Mouse (Mus musculus) heart, embryonic 14.5 days (tissue): ENCODE measurements around the gene Nphs1. TPM values are rescaled to one million over a fixed set of nuclear protein-coding genes. Genes with fewer than 3 reads are reported as not detected.
A peak's percentile ranks its signal among the peaks of the same experiment; 100 is the strongest.
"Not testable (repeated sequence)": the region's sequence is repeated elsewhere in the genome, so short reads cannot be mapped to it uniquely, and the experiment has no call there.

ENCODE experiments used
- ATAC-seq: fragments of 200-750 bp; cut with Nextera tagmentation; 2 replicates; pipeline ENCODE4 v1.8.0; 2017; ENCODE audit warnings: low read depth, moderate TSS enrichment; ENCODE audit not compliant: insufficient number of reproducible peaks, insufficient read depth, low FRiP score
- H3K27ac ChIP-seq, 2 experiments: fragments of 200-500 bp in 1 of 2; fragments of 300-500 bp in 1 of 2; sonication (generic) in 1 of 2; replicated peaks in 1 of 2; 2 replicates each; pipeline ENCODE4 v1.5.1; 2012 to 2014; ENCODE audit warnings: low read depth in 2 of 2, low read length in 2 of 2, control low read depth in 1 of 2, mild to moderate bottlenecking in 1 of 2, mixed read lengths in 1 of 2; ENCODE audit not compliant: control insufficient read depth in 1 of 2, insufficient read depth in 1 of 2
- H3K27me3 ChIP-seq: fragments of 300-500 bp; sonication (generic); 2 replicates; pipeline ENCODE4 v1.6.1; 2014; ENCODE audit warnings: mild to moderate bottlenecking, low read length, control low read depth; ENCODE audit not compliant: control insufficient read depth, insufficient read depth
- H3K36me3 ChIP-seq: fragments of 300-500 bp; sonication (generic); 2 replicates; pipeline ENCODE4 v1.6.1; 2014; ENCODE audit warnings: mild to moderate bottlenecking, control low read depth, low read length, mixed read lengths; ENCODE audit not compliant: control insufficient read depth, insufficient read depth
- H3K4me1 ChIP-seq, 2 experiments: fragments of 200-500 bp in 1 of 2; fragments of 300-500 bp in 1 of 2; sonication (generic) in 1 of 2; 2 replicates each; pipeline ENCODE4 v1.6.1; 2012 to 2014; ENCODE audit warnings: low read length in 2 of 2, control low read depth in 1 of 2, mixed read lengths in 1 of 2; ENCODE audit not compliant: control insufficient read depth in 2 of 2, insufficient read depth in 2 of 2
- H3K4me2 ChIP-seq: fragments of 300-500 bp; sonication (generic); 2 replicates; pipeline ENCODE4 v1.6.1; 2014; ENCODE audit warnings: mild to moderate bottlenecking, low read length
- H3K4me3 ChIP-seq, 2 experiments: fragments of 200-500 bp in 1 of 2; fragments of 300-500 bp in 1 of 2; sonication (generic) in 1 of 2; 2 replicates each; pipeline ENCODE4 v1.5.1; 2012 to 2014; ENCODE audit warnings: low read length in 2 of 2, mild to moderate bottlenecking in 2 of 2, control low read depth in 1 of 2, low read depth in 1 of 2, moderate library complexity in 1 of 2; ENCODE audit not compliant: control insufficient read depth in 1 of 2, insufficient read depth in 1 of 2
- H3K9ac ChIP-seq: fragments of 300-500 bp; sonication (generic); 2 replicates; pipeline ENCODE4 v1.6.1; 2014; ENCODE audit warnings: mild to moderate bottlenecking, low read length
- H3K9me3 ChIP-seq: fragments of 300-500 bp; sonication (generic); 2 replicates; pipeline ENCODE4 v1.6.1; 2016; ENCODE audit warnings: low read length, control low read depth; ENCODE audit not compliant: control insufficient read depth
- WGBS: fragments of 180-500 bp; shearing (Covaris S2); extraction: QIAGEN DNeasy Blood & Tissue Kit; methylation state at CpG from one replicate; pipeline ENCODE4 v1.1.7; 2014; 5-methylcytosine and 5-hydroxymethylcytosine counted together
- polyA plus RNA-seq: library from polyadenylated mRNA; unstranded; fragments of >200 nt; fragmentation: Nextera tagmentation; extraction: Ambion mirVana; gene quantifications from 2 replicates; pipeline ENCODE4 v1.2.1, GENCODE M21; 2014

Nphs1 gene
- polyA plus RNA-seq, 1 experiment from 2014 or later, result 0.14 TPM

GRCm38 (mm10) chr7:30474999-30475398 is 16.9 kb downstream of the Nphs1 start:
- WGBS, result 56% methylated on average over 4 of the region's 4 CpGs
- Histone ChIP-seq H3K27ac (no peak overlapping the region), H3K9me3 (0 out of 2 replicates have a peak, but pooled peaks cover 3% of the 10 kb centered on the region), H3K9ac (no peak overlapping the region), H3K4me1 (no peaks in the 10 kb centered on the region), H3K27me3 (peaks cover 7% of the 10 kb centered on the region), H3K4me3 (no peak overlapping the region), H3K36me3 (no peaks in the 10 kb centered on the region), H3K4me2 (no peak overlapping the region)
- ATAC-seq, result no peak

- H3K27ac ChIP-seq, H3K9me3 ChIP-seq, H3K27me3 ChIP-seq, H3K9ac ChIP-seq, H3K36me3 ChIP-seq, H3K4me2 ChIP-seq, ATAC-seq, H3K4me1 ChIP-seq, H3K4me3 ChIP-seq: not testable (repeated sequence)
- WGBS, result 79% methylated on average over 7 of the region's 7 CpGs
Observed at GRCm38 (mm10) chr7:30476136-30476535, 18.0 kb downstream of the Nphs1 start.

- WGBS, result 9% methylated on average over 32 of the region's 32 CpGs
- ATAC-seq, result no peak
- 0 out of 2 replicates have a peak, but pooled peaks cover 2% of the 10 kb centered on the region for H3K9me3 ChIP-seq
- H3K27me3 ChIP-seq, result peaks cover 15% of the 10 kb centered on the region
- H3K27ac ChIP-seq, result no peak overlapping the region
- no peak overlapping the region for H3K9ac ChIP-seq
- peak overlapping the region; percentile 20 to 23; a peak in 3 of 4 replicates for H3K4me3 ChIP-seq
- H3K36me3 ChIP-seq, result no peaks in the 10 kb centered on the region
- H3K4me2 ChIP-seq, result peak overlapping the region; percentile 60
- no peaks in the 10 kb centered on the region for H3K4me1 ChIP-seq
Observed at GRCm38 (mm10) chr7:30477415-30478381, 19.6 kb downstream of the Nphs1 start.

GRCm38 (mm10) chr7:30484250-30484649 is 26.1 kb downstream of the Nphs1 start:
- no peak overlapping the region for H3K4me2 ChIP-seq
- peaks cover 27% of the 10 kb centered on the region for H3K27me3 ChIP-seq
- H3K9me3 ChIP-seq, result no peaks in the 10 kb centered on the region
- 12% methylated on average over 8 of the region's 8 CpGs for WGBS
- no peak overlapping the region for H3K9ac ChIP-seq
- no peak for ATAC-seq
- H3K36me3 ChIP-seq, result no peaks in the 10 kb centered on the region
- H3K4me3 ChIP-seq, result no peak overlapping the region
- H3K27ac ChIP-seq, result no peak overlapping the region
- H3K4me1 ChIP-seq, result no peaks in the 10 kb centered on the region

GRCm38 (mm10) chr7:30490251-30490956 is 32.3 kb downstream of the Nphs1 start:
- Histone ChIP-seq H3K9me3 (no peaks in the 10 kb centered on the region), H3K4me1 (no peaks in the 10 kb centered on the region), H3K4me2 (no peak overlapping the region), H3K36me3 (no peaks in the 10 kb centered on the region), H3K27ac (no peak overlapping the region), H3K4me3 (no peak overlapping the region), H3K9ac (no peak overlapping the region), H3K27me3 (peaks cover 13% of the 10 kb centered on the region)
- ATAC-seq, result no peak
- 27% methylated on average over 16 of the region's 16 CpGs for WGBS

GRCm38 (mm10) chr7:30490957-30491307 is 32.8 kb downstream of the Nphs1 start:
- 11% methylated on average over 6 of the region's 6 CpGs for WGBS
- Histone ChIP-seq H3K4me2 (no peak overlapping the region), H3K27ac (no peak overlapping the region), H3K4me3 (no peak overlapping the region), H3K36me3 (no peaks in the 10 kb centered on the region), H3K9ac (no peak overlapping the region), H3K27me3 (peaks cover 13% of the 10 kb centered on the region), H3K9me3 (no peaks in the 10 kb centered on the region), H3K4me1 (no peaks in the 10 kb centered on the region)
- no peak for ATAC-seq

- Histone ChIP-seq H3K27ac (no peak overlapping the region), H3K27me3 (peaks cover 13% of the 10 kb centered on the region), H3K4me2 (no peak overlapping the region), H3K36me3 (no peaks in the 10 kb centered on the region), H3K9ac (no peak overlapping the region), H3K4me3 (no peak overlapping the region), H3K4me1 (no peaks in the 10 kb centered on the region), H3K9me3 (no peaks in the 10 kb centered on the region)
- 23% methylated on average over 4 of the region's 4 CpGs for WGBS
- ATAC-seq, result no peak
Observed at GRCm38 (mm10) chr7:30492765-30493164, 34.6 kb downstream of the Nphs1 start.
